Mouse (Mus musculus) c-Kit-positive CD71-positive TER-119-negative erythroid progenitor cells, embryonic 14.5 days (primary cell): ENCODE measurements around the gene Yipf3.

Experiments
- DNase-seq: peaks from one replicate; pipeline ENCODE4 v3.0.0-alpha.2; 2013; ENCODE audit warnings: low read depth

The Yipf3 gene

DNA sequence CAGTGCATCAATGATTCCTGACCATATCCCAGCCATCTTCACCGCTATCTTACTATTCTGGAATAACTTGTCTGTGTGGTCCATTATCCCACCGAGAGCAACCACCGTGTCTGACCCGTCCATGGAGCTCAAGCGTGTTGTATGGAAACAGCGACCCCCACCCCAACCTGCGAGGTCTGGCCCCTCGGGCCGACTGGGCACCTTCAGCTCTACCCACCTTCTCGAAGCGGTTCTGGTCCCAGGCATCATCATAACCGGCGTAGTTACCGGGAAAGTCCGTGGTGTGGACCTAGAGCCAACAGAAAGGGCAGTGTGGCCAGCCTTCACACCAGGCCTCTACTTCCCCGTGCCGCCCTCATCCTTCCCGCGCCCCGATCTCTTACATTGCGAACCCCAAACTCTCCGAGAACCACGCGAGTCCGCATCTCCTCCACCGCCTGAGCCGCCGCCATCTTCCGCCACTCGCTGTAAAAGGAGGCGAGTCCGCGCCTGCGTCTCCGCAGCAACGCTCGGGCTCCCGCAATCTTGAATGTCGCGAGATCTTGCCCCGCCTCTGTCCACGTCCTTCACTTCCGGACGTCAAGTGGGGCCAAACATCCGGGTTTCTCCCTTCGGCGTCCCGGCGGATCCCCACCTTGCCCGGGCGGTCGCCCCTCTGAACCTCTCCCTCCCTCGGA, at the start of gene Yipf3, which contains the start of gene Polr1c:
Gene Yipf3, plus strand, starts transcription at position 569 of the 677 bp plus-strand sequence.
Gene Polr1c, minus strand, starts transcription at position 543 of the 677 bp plus-strand sequence.
- peak; percentile 89 for DNase-seq

DNA sequence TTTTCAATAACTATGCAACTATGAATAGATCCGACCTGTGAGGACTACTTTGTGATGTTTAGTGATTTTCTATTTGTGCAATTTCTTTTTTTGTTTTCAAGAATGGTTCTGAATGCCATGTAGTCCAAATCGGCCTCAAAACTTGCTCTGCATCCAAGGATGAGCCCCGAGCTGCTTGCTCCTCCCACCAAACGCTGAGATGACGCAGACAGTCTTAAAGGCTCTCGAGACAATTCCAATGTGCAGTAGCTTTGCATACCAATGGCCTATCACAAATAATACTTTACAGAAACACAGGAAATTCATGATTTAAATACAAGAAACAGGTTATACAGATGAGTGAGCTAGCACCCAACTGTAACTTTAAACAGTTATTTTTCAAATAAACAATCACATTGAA, 46.7 kb upstream of the Yipf3 start:
- peak; percentile 30 for DNase-seq

DNA sequence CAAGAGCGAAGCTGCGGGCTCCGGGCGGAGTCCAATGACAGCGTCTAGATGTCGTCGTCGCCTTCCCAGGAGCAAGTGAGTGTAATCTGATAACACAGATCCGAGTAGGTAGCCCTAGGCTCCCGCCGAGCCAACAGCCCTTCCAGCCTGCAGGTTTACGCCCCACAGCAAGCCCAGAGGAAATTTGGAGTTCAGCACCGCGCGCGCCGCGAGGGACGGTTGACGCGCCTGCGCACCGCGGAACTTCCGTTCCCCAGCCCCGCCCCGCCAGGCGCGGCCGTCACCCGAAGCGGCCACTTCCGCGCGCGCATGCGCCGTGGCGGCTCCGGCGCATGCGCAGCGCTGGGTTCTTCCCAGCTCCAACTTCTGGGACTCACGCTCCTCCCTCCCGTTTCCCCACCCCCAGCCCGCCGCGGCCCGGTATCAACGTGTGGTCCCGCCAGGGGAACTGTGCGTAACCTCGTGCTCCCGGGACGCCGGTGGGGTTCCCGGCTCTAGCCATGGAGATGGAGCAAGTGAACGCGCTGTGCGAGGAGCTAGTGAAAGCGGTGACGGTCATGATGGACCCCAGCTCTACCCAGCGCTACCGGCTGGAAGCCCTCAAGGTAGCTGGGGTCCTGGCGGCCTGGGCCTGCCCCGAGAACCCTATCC, 45.3 kb upstream of the Yipf3 start, which contains the start of the genes Polh and Xpo5:
Gene Polh, minus strand, starts transcription at position 225 of the 651 bp plus-strand sequence.
Gene Xpo5, plus strand, starts transcription at position 362 of the 651 bp plus-strand sequence.
- peak; percentile 89 for DNase-seq

GRCm38 (mm10) chr17:46203078-46203477, 44.8 kb upstream of the Yipf3 start:
- DNase-seq, result no peak

DNA sequence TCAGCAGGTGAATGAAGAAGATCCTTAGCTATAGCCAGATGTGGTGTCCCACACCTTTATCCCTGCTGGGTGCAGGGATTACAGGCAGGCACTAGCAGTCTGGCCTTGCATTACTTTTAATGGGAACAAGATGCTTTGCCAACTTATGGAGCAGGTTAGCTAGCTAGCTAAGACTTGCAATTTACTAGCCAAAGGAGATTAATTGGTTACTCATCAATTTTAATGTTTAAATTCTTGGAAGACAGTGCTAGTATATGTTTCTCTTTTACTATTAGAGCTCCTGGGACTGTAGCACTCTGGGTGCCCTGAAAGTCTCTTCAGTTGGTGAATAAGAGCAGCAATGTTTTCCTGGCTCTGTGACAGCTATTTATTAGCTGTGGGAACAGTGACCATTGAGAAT, 41.2 kb upstream of the Yipf3 start:
- no peak for DNase-seq

- no peak for DNase-seq
Observed at GRCm38 (mm10) chr17:46210550-46210949, 37.3 kb upstream of the Yipf3 start.

DNA sequence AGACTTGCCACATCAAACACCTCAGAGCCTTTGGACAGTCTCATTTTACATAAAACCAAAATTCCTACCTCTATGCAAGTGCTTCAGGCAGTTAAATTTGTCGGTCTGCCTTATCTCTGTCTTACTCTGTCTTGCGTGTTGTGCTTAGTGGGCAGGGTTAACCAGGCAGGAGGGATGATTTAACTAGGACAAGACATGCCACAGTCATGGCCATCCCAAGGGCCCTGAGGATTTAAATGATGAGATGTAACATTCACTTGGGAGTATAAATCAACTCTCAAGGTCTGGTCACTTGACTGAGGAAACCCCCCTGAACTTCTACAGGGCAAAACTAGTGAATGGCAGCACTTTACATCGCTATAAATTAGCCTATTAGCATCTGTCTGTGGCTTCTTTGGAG, 26.3 kb upstream of the Yipf3 start:
- DNase-seq, result no peak

DNA sequence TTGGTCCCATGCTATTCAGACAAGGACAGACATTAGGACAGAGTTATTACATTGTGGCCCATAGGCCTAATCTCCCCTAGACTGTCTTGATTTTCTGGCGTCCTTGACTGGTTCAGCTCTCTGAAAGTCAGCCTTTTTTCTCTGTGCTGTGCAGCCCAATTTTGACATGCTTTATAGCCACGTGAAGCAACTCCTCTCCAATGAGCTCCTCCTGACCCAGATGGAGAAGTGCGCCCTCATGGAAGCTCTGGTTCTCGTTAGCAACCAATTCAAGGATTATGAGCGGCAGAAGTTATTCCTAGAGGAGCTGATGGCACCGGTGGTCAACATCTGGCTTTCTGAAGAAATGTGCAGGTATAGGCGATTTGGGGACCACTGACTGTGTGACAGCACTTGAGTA, 20.3 kb upstream of the Yipf3 start:
- DNase-seq, result no peak

- no peak for DNase-seq
Observed at GRCm38 (mm10) chr17:46236067-46236466, 11.8 kb upstream of the Yipf3 start.

GRCm38 (mm10) chr17:46237079-46237478, 10.8 kb upstream of the Yipf3 start:
- peak; percentile 45 for DNase-seq

DNA sequence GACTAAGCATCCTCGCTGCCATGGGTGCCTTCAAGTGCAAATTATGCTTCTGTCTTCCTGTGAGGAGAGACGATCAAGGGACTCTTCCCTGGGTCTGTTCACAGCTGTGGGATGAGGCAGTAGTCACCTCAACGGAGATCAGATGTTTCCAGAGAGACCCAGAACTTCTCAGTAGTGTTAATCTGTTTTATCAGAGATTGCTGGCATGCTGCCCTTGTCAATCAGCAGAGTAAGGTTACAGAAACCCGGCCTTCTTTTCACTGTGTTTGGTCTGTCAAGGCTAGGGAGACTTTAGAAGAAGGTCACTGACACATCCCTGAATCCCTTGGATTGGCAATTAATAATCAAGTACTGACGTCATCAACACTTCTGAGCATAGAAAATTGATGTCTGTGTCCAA, 10.4 kb upstream of the Yipf3 start:
- no peak for DNase-seq

DNA sequence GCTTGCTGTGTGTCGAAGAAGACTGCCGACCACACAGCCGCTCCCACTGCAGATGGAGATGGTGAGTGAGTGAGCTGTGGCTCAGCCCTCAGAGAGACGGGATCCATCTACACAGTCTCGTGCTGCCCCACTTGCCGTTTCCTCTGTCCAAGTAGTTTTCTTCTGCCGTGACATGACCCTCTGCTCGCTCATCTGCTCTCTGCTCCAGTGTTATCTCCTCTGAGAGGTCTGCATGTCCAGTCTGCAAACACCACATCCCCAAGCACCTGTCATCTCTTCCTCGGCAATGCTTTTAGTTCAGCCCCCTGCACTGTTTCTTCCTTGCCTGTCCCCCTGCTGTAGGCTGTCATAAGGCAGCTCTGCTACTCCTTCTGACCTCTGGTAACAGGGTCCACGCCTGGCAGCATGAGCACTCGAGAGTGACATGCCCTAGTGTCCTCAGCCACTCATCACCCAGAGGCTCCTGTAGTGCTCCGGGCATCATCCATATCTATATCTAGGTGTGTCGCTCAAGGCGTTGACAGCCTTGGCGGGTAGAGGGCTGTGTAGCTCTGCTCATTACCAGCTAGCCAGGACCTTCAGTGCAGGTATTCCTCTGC, 8.3 kb upstream of the Yipf3 start:
- DNase-seq, result no peak

DNA sequence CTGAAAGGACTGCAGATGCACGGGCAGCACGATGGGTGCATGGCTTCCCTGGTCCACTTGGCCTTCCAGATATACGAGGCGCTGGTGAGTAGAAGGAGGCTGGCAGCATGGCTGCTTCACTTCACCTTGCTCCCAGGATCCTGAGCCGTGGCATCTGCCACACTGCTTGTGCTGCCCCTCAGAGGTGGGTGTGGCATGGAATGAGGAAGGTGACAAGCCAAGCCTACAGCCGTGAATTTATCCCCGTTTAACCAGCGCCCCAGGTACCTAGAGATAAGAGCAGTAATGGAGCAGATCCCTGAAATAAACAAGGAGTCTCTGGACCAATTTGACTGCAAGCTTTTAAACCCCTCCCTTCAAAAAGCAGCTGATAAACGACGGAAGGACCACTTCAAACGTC, 6.4 kb upstream of the Yipf3 start:
- DNase-seq, result no peak

DNA sequence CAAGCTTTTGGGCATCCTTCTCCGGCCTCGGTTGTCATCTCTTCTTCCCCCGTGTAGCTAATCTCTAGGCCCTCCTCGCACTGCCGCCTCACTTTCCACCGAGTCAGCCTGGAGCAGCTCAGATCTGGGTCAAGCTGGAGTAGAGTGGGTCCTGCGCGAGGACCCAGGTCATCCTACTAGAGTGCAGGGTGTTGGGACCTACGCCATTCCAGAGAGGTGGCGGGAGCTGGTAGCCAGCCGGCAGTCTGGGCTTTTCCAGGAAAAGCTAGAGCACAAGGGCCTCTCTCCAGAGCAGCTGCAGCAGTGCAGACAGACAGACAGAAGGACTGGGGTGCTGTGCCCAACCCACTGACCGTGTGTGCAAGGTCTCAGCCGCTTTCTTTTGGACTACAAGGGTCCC, 5.6 kb upstream of the Yipf3 start:
- DNase-seq, result no peak

DNA sequence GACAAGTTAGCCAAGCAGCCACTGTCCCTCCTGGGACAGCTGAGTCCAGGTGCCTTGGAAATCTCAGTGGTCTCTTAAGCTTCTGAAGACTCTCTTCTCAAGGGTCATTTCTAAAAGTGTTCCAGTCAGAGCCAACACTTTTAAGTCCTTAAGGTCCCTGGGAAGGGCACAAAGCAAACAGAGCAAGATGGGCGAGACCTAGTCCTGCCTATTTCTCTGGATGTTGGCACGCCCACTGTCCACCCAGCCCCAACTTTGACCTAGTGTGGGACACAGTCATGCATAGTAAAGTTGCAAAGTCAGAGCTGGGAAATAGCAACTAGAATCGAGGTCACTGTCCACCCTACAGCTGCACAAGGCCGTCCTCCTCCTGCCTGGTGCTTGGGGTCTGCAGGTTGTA, 4.9 kb upstream of the Yipf3 start:
- DNase-seq, result no peak

DNA sequence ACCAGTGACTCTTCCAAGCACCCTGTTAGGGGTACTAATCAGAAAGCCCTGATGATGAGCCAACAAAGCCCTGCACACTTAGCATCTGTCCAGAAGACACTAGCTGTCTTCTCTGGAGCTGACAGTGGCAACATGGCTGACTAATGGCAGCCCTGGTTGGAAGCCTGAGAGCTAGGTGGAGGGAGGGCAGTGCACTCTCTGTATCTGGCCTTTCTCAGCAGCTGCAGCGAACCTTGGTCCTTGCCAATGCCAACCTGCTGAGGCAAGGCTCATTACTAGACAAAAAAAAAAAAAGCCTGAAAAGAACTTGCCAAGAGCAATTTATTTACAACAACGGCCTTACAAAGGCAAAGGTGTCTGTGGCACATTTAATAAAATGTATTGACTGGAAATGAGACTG, 4.3 kb upstream of the Yipf3 start:
- DNase-seq, result no peak

DNA sequence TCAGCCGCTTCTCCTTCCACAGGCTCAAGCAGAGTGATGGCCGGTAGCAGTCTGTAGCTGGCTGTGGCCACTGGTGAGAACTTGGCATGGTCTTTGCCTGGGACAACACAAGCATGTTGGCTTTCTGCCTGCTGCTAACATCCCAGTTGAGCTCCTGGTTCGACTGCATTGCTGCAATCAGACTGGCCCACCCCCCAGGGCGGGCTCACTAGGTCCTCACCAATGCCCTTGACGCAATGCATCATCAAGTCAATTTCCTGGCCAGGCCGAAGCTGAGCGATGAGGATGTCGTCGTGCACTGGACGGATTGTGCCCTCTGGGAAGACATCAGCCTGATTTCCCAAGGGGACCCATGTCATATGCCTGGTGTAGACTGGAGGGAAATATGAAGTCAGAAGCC, 3.3 kb upstream of the Yipf3 start:
- DNase-seq, result no peak

DNA sequence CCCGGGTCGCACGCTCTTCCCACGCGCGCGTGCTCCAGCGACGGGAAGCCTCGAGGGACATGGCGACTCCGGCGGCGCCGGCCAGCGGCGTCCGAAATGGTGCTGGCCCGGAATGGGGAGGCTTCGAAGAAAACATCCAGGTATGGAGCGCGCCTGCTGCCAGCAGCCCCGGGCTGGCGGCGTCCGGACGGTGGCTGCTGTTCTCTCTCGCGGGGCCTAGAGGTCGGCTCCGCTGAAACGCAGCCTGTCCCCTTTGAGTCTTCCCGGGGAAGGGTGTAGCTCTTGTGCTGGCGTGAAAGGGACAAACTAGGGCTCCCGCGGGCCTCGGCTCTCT, 276 bp downstream of the Yipf3 start:
- DNase-seq, result no peak

DNA sequence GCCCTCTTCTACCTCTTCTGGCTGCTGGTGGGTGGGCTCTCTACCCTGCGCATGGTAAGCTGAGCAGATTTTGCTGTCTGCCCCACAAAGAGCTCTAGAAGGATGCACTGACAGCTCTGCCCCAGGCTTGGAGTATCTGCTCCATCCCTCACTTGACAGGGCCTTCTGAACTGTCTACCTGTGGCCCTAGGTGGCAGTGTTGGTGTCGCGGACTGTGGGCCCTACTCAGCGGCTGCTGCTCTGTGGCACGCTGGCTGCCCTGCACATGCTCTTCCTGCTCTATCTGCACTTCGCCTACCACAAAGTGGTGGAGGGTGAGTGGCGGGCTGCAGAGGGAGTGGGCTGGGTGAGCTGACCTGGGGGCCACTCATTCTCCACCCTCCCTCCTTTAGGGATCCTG, 3.3 kb downstream of the Yipf3 start:
- DNase-seq, result no peak

GRCm38 (mm10) chr17:46252571-46253451, 4.9 kb downstream of the Yipf3 start:
- peak; percentile 62 for DNase-seq

GRCm38 (mm10) chr17:46253452-46254084, 5.7 kb downstream of the Yipf3 start, which contains the start of gene Lrrc73:
Gene Lrrc73 (plus strand): TSS chr17:46253531.
- DNase-seq, result peak; percentile 65

- no peak for DNase-seq
Observed at GRCm38 (mm10) chr17:46254106-46254505, 6.2 kb downstream of the Yipf3 start.
